Mouse (Mus musculus) erythroblast, embryonic 14.5 days (primary cell): ENCODE measurements around the gene Gm21870. TPM values are rescaled to one million over a fixed set of nuclear protein-coding genes. Genes with fewer than 3 reads are reported as not detected.
"Not testable (repeated sequence)": the region's sequence is repeated elsewhere in the genome, so short reads cannot be mapped to it uniquely, and the experiment has no call there.

Experiments
- H3K27me3 ChIP-seq: 2 replicates; pipeline ENCODE4 v1.6.1; 2012; ENCODE audit warnings: inconsistent platforms; ENCODE audit not compliant: control insufficient read depth
- H3K36me3 ChIP-seq: 2 replicates; pipeline ENCODE4 v1.6.1; 2012; ENCODE audit warnings: mild to moderate bottlenecking, inconsistent platforms; ENCODE audit not compliant: control insufficient read depth
- H3K4me1 ChIP-seq: 2 replicates; pipeline ENCODE4 v1.6.1; 2012; ENCODE audit warnings: inconsistent platforms; ENCODE audit not compliant: control insufficient read depth
- H3K4me3 ChIP-seq: replicated peaks from 2 replicates; pipeline ENCODE3; 2012; ENCODE audit warnings: moderate library complexity, mild to moderate bottlenecking, inconsistent platforms
- H3K9me3 ChIP-seq: 2 replicates; pipeline ENCODE4 v1.6.1; 2012; ENCODE audit warnings: low read length, inconsistent platforms, mixed read lengths; ENCODE audit not compliant: control insufficient read depth
- polyA plus RNA-seq: library from polyadenylated mRNA; stranded (reverse); fragments of >175 nt; gene quantifications from 2 replicates; pipeline ENCODE4 v1.2.3, GENCODE M21; 2012

Gm21870 gene
- polyA plus RNA-seq: not detected in 2 replicates

GRCm38 (mm10) chrX:33986716-33987115, at the start of gene Gm21870:
Gm21870 (minus strand) TSS chrX:33986816.
- not testable (repeated sequence) for H3K36me3 ChIP-seq, H3K9me3 ChIP-seq, H3K4me3 ChIP-seq, H3K4me1 ChIP-seq, H3K27me3 ChIP-seq

- H3K9me3 ChIP-seq, H3K36me3 ChIP-seq, H3K4me3 ChIP-seq, H3K27me3 ChIP-seq, H3K4me1 ChIP-seq: not testable (repeated sequence)
Measured at GRCm38 (mm10) chrX:33956440-33956839, 30.2 kb downstream of the Gm21870 start, which contains the start of gene Btbd35f6. Btbd35f6 (minus strand) TSS chrX:33956540.

Other genes starting within 250 kb of the Gm21870 start
- gene Btbd35f6, start 30.3 kb downstream of the Gm21870 start, polyA plus RNA-seq: not detected in 2 replicates
- not detected in 2 replicates for gene Btbd35f9, start 174.7 kb upstream of the Gm21870 start, polyA plus RNA-seq